Mouse (Mus musculus): Measurements from ENCODE around the gene Spty2d1.
A peak's percentile ranks its signal among the peaks of the same experiment; 100 is the strongest.
"Not testable (repeated sequence)": the region's sequence is repeated elsewhere in the genome, so short reads cannot be mapped to it uniquely, and the experiment has no call there.

Gene Spty2d1

GRCm38 (mm10) chr7:47008168-47008993 lies at the start of gene Spty2d1:
Gene Spty2d1 (minus strand): TSS chr7:47008411.
- peak; percentile 98 for DNase-seq (ENCODE audit: low read depth, low spot score)

GRCm38 (mm10) chr7:47056273-47056672 lies 48.1 kb upstream of the Spty2d1 start:
- no peak for DNase-seq (ENCODE audit: low read depth, low spot score)

GRCm38 (mm10) chr7:47055744-47056143 lies 47.5 kb upstream of the Spty2d1 start:
- no peak for DNase-seq (ENCODE audit: low read depth, low spot score)

- DNase-seq (ENCODE audit: low read depth, low spot score), result no peak
Measured at GRCm38 (mm10) chr7:47054666-47055065, 46.5 kb upstream of the Spty2d1 start.

GRCm38 (mm10) chr7:47053287-47053686 lies 45.1 kb upstream of the Spty2d1 start:
- no peak for DNase-seq (ENCODE audit: low read depth, low spot score)

GRCm38 (mm10) chr7:47052276-47052675 lies 44.1 kb upstream of the Spty2d1 start:
- no peak for DNase-seq (ENCODE audit: low read depth, low spot score)

- no peak for DNase-seq (ENCODE audit: low read depth, low spot score)
Measured at GRCm38 (mm10) chr7:47051404-47052151, 43.4 kb upstream of the Spty2d1 start.

GRCm38 (mm10) chr7:47050766-47051165 lies 42.6 kb upstream of the Spty2d1 start:
- peak; percentile 26 for DNase-seq (ENCODE audit: low read depth, low spot score)

- peak; percentile 94 for DNase-seq (ENCODE audit: low read depth, low spot score)
Measured at GRCm38 (mm10) chr7:47050366-47050765, 42.2 kb upstream of the Spty2d1 start, which contains the start of gene Tmem86a. Gene Tmem86a (plus strand): TSS chr7:47050601.

GRCm38 (mm10) chr7:47042823-47043490 lies 34.7 kb upstream of the Spty2d1 start:
- no peak for DNase-seq (ENCODE audit: low read depth, low spot score)

- no peak for DNase-seq (ENCODE audit: low read depth, low spot score)
Measured at GRCm38 (mm10) chr7:47042121-47042520, 33.9 kb upstream of the Spty2d1 start.

- DNase-seq (ENCODE audit: low read depth, low spot score), result no peak
Measured at GRCm38 (mm10) chr7:47041706-47042105, 33.5 kb upstream of the Spty2d1 start.

- DNase-seq (ENCODE audit: low read depth, low spot score), result no peak
Measured at GRCm38 (mm10) chr7:47035426-47035825, 27.2 kb upstream of the Spty2d1 start.

GRCm38 (mm10) chr7:47034785-47035384 lies 26.7 kb upstream of the Spty2d1 start:
- DNase-seq (ENCODE audit: low read depth, low spot score), result no peak

GRCm38 (mm10) chr7:47031371-47031770 lies 23.2 kb upstream of the Spty2d1 start:
- no peak for DNase-seq (ENCODE audit: low read depth, low spot score)

- DNase-seq (ENCODE audit: low read depth, low spot score), result no peak
Measured at GRCm38 (mm10) chr7:47030517-47031193, 22.4 kb upstream of the Spty2d1 start.

GRCm38 (mm10) chr7:47027520-47027919 lies 19.3 kb upstream of the Spty2d1 start:
- no peak for DNase-seq (ENCODE audit: low read depth, low spot score)

GRCm38 (mm10) chr7:47026899-47027298 lies 18.7 kb upstream of the Spty2d1 start:
- not testable (repeated sequence) for DNase-seq (ENCODE audit: low read depth, low spot score)

GRCm38 (mm10) chr7:47025429-47025828 lies 17.2 kb upstream of the Spty2d1 start:
- DNase-seq (ENCODE audit: low read depth, low spot score), result no peak

- no peak for DNase-seq (ENCODE audit: low read depth, low spot score)
Measured at GRCm38 (mm10) chr7:47024454-47024853, 16.2 kb upstream of the Spty2d1 start.

GRCm38 (mm10) chr7:47023530-47023929 lies 15.3 kb upstream of the Spty2d1 start:
- peak; percentile 81 for DNase-seq (ENCODE audit: low read depth, low spot score)

Measured in ES-CJ7 (cell line).